Mouse (Mus musculus) Muller cell, postnatal 12 days (primary cell): ENCODE measurements around the gene Arsb.
A peak's percentile ranks its signal among the peaks of the same experiment; 100 is the strongest.
"Not testable (repeated sequence)": the region's sequence is repeated elsewhere in the genome, so short reads cannot be mapped to it uniquely, and the experiment has no call there.

Experiments used
- DNase-seq: peaks from one replicate; pipeline ENCODE4 v3.0.0-alpha.2; 2015; ENCODE audit errors: inconsistent ontology term

The Arsb gene

GRCm38 (mm10) chr13:93787647-93788046, 16.2 kb downstream of the Arsb start:
- no peak for DNase-seq

GRCm38 (mm10) chr13:93792945-93793642, 21.7 kb downstream of the Arsb start:
- DNase-seq: peak; percentile 64

- DNase-seq: no peak
Measured at GRCm38 (mm10) chr13:93793643-93794182, 22.3 kb downstream of the Arsb start.

- no peak for DNase-seq
Measured at GRCm38 (mm10) chr13:93797011-93797600, 25.7 kb downstream of the Arsb start.

- not testable (repeated sequence) for DNase-seq
Measured at GRCm38 (mm10) chr13:93810311-93810710, 38.9 kb downstream of the Arsb start.

GRCm38 (mm10) chr13:93814081-93814480, 42.7 kb downstream of the Arsb start:
- no peak for DNase-seq

- DNase-seq: no peak
Measured at GRCm38 (mm10) chr13:93814676-93815075, 43.2 kb downstream of the Arsb start.

- DNase-seq: no peak
Measured at GRCm38 (mm10) chr13:93815128-93815527, 43.7 kb downstream of the Arsb start.

GRCm38 (mm10) chr13:93816127-93816526, 44.7 kb downstream of the Arsb start:
- no peak for DNase-seq

- no peak for DNase-seq
Measured at GRCm38 (mm10) chr13:93816688-93817331, 45.4 kb downstream of the Arsb start.

- DNase-seq: no peak
Measured at GRCm38 (mm10) chr13:93820173-93820572, 48.7 kb downstream of the Arsb start.

GRCm38 (mm10) chr13:93822001-93822400, 50.6 kb downstream of the Arsb start:
- DNase-seq: no peak

GRCm38 (mm10) chr13:93825792-93826558, 54.5 kb downstream of the Arsb start:
- DNase-seq: no peak

GRCm38 (mm10) chr13:93827745-93828144, 56.3 kb downstream of the Arsb start:
- no peak for DNase-seq

GRCm38 (mm10) chr13:93829565-93830293, 58.3 kb downstream of the Arsb start:
- no peak for DNase-seq

- no peak for DNase-seq
Measured at GRCm38 (mm10) chr13:93830294-93830645, 58.8 kb downstream of the Arsb start.

- no peak for DNase-seq
Measured at GRCm38 (mm10) chr13:93837481-93838225, 66.2 kb downstream of the Arsb start.

GRCm38 (mm10) chr13:93838431-93839136, 67.2 kb downstream of the Arsb start:
- DNase-seq: no peak

- DNase-seq: no peak
Measured at GRCm38 (mm10) chr13:93839137-93839630, 67.8 kb downstream of the Arsb start.

GRCm38 (mm10) chr13:93839721-93840120, 68.3 kb downstream of the Arsb start:
- DNase-seq: no peak
